Mouse (Mus musculus): ENCODE data around the gene Fam19a4. TPM values are rescaled to one million over a fixed set of nuclear protein-coding genes. Genes with fewer than 3 reads are reported as not detected.
"Not testable (repeated sequence)": the region's sequence is repeated elsewhere in the genome, so short reads cannot be mapped to it uniquely, and the experiment has no call there.

The Fam19a4 gene
- total RNA-seq, 2 experiments from 2014 or later: 0.33 TPM; not detected in 1

- no peak for ATAC-seq (replicated peaks; ENCODE audit: poor library complexity)
Observed at GRCm38 (mm10) chr6:96977537-96977936, 82.7 kb downstream of the Fam19a4 start.

- ATAC-seq (replicated peaks; ENCODE audit: poor library complexity): no peak
Observed at GRCm38 (mm10) chr6:96944796-96945195, 115.4 kb downstream of the Fam19a4 start.

GRCm38 (mm10) chr6:96935776-96936175, 124.4 kb downstream of the Fam19a4 start:
- no peak for ATAC-seq (replicated peaks; ENCODE audit: poor library complexity)

DNA sequence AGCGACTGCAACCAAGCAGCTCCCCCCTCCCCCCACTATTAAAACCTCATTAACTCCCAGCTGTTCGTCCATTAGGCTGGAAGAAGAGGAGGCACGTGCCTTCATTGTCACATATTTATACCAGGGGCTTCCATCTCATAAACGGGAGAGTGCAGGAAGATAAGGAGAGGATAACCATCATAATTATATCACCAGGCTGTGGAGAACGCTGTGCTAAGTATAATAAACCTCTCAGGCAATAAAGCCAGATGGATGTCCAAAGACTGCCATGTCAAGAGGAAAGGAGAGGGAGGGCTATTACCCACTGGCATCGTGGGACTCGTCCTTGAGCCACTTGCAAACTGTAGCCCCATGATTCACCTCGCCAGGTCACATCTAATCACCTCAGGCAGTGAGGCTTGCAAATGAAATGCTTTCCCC, 151.1 kb downstream of the Fam19a4 start:
- no peak for ATAC-seq (replicated peaks; ENCODE audit: poor library complexity)

DNA sequence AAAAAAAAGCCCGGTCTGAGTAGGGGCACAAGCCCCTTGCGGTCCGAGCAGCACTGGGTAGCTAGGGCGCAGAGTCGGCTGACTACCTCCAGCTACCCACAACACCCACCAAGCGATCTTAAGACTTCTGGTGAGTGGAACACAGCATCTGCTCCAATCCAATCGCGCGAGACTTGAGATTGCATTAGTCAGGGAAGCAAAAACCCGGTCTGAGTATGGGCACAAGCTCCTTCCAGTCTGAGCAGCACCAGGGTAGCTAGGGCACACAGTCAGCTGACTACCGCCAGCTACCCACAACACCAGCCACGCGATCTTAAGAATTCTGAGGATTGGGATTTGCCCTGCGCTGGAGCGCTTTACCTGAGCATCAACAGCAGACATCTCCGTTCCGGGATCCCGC, 183.1 kb downstream of the Fam19a4 start:
- not testable (repeated sequence) for ATAC-seq (replicated peaks; ENCODE audit: poor library complexity)

GRCm38 (mm10) chr6:96876651-96877050, 183.6 kb downstream of the Fam19a4 start:
- not testable (repeated sequence) for ATAC-seq (replicated peaks; ENCODE audit: poor library complexity)

DNA sequence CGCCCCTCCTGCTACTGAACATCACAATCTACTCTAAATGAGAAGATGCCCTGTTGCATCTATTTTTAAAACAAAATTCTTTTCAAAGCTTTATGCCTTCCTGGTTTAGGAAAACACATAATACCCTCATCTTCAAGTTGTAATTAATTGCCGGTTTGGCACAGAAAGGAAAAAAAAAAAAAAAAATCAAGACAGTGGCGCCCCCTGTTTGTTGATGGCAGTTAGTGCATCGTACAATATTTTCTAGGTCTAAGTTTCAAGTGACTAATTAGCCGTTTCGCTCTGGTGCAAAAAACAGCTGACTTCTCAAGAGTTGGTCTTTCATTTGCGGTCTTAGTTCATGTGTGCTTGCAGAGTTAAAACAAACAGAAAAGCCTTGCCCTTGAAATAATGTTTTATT, 207.1 kb downstream of the Fam19a4 start:
- no peak for ATAC-seq (replicated peaks; ENCODE audit: poor library complexity)

GRCm38 (mm10) chr6:96843944-96844343, 216.3 kb downstream of the Fam19a4 start:
- peak; percentile 48 for ATAC-seq (replicated peaks; ENCODE audit: poor library complexity)

DNA sequence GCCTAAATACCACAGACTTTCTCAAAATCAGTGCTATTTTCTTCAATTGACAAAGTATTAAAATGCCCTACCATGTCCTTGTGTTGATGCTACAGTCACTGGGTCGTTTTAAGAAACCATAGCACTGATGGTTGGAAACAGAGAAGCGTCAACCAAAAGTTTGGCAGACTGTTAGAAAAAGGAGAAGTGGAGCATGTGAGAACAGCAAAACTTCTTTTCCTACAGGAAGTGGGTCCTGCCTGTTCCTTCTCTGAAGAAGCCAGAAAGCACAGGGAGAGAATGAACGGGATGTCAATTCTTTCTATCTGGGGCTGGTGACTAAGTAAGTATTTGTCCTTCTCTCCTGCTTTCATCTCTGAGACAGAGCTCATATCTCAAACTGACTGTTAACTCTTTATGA, 219.6 kb downstream of the Fam19a4 start:
- ATAC-seq (replicated peaks; ENCODE audit: poor library complexity): peak; percentile 72

DNA sequence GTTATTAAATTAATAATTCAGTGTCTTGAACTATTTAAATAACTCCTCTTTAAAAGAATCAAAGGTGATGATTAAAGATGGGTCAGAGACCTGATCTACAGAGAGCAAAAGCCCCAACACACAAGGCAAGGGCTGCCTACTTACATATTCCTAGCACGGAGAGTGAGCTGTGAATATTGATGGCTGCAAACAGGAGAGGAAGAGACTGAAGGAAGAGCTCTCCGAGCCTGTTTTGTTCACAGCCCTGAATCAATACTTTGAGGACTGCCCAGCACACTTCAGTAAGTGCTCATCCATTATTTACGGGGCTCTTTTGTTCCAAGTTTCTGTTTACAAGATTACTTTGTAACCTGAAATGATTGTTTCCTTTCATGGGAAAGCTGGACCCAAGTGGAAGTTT, 233.6 kb downstream of the Fam19a4 start:
- no peak for ATAC-seq (replicated peaks; ENCODE audit: poor library complexity)

GRCm38 (mm10) chr6:96802981-96803380, 257.2 kb downstream of the Fam19a4 start:
- ATAC-seq (replicated peaks; ENCODE audit: poor library complexity): peak; percentile 48

DNA sequence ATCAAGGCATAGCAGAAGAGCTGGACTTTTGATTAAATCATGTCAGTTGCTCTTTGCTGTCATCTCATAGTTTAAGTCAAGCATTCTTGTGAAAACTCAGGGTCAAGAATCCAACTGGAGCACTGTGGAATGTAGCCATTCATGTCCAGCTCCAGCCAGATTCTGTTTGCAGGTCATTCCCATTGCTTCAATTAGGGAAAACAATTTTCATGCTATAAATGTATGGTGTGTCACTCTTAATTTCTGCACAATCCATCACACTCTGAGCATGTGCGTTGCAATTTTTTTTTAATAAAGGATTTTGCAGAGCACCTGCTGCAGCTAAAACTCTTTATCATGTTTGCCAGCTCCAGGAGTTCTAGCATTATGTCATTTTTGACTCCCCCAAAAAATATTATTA, 261.5 kb downstream of the Fam19a4 start:
- ATAC-seq (replicated peaks; ENCODE audit: poor library complexity): no peak

- ATAC-seq (replicated peaks; ENCODE audit: poor library complexity): no peak
Observed at GRCm38 (mm10) chr6:96797451-96797850, 262.8 kb downstream of the Fam19a4 start.

Other genes with a start within 250 kb of the Fam19a4 start
- gene Eogt, start 88.8 kb upstream of the Fam19a4 start, total RNA-seq (2015): 2.4 and 2.8 TPM in 2 replicates
- gene Eogt, start 88.8 kb upstream of the Fam19a4 start, total RNA-seq (2017): 3.2 and 3.4 TPM in 2 replicates
- 16.5 and 20.0 TPM in 2 replicates for gene Tmf1, start 118.7 kb upstream of the Fam19a4 start, total RNA-seq (2015)
- 50.3 and 115 TPM in 2 replicates for gene Tmf1, start 118.7 kb upstream of the Fam19a4 start, total RNA-seq (2017)
- gene Uba3, start 145.2 kb upstream of the Fam19a4 start, total RNA-seq (2015): 51.9 and 54.4 TPM in 2 replicates
- gene Uba3, start 145.2 kb upstream of the Fam19a4 start, total RNA-seq (2017): 57.9 and 62.8 TPM in 2 replicates
- 55.4 and 57.6 TPM in 2 replicates for gene Arl6ip5, start 150.3 kb upstream of the Fam19a4 start, total RNA-seq (2015)
- 54.3 and 55.8 TPM in 2 replicates for gene Arl6ip5, start 150.3 kb upstream of the Fam19a4 start, total RNA-seq (2017)
- gene Lmod3, start 192.3 kb upstream of the Fam19a4 start, total RNA-seq (2015): not detected in 2 replicates
- gene Lmod3, start 192.3 kb upstream of the Fam19a4 start, total RNA-seq (2017): not detected in 2 replicates